Mouse (Mus musculus) cortical plate, adult 2 months (tissue): ENCODE measurements around the gene AI854703. TPM values are rescaled to one million over a fixed set of nuclear protein-coding genes. Genes with fewer than 3 reads are reported as not detected.
A peak's percentile ranks its signal among the peaks of the same experiment; 100 is the strongest.

Experiments
- H3K27ac ChIP-seq: fragments of 200-500 bp; 2 replicates; pipeline ENCODE4 v1.5.1; 2012; ENCODE audit warnings: low read length, control low read depth, inconsistent platforms; ENCODE audit not compliant: insufficient read depth
- H3K4me1 ChIP-seq: fragments of 200-500 bp; 2 replicates; pipeline ENCODE4 v1.6.1; 2011; ENCODE audit warnings: low read length; ENCODE audit not compliant: control insufficient read depth, insufficient read depth
- H3K4me3 ChIP-seq: fragments of 200-500 bp; 2 replicates; pipeline ENCODE4 v1.5.1; 2011; ENCODE audit warnings: mild to moderate bottlenecking, low read length, control low read depth; ENCODE audit not compliant: insufficient read depth
- CTCF ChIP-seq: fragments of 200-500 bp; IDR thresholded peaks from 2 replicates; pipeline ENCODE4 v1.5.1; 2011; ENCODE audit warnings: mild to moderate bottlenecking, control low read depth, low read length; ENCODE audit not compliant: insufficient read depth; ENCODE audit errors: extremely low read depth
- POLR2A ChIP-seq: fragments of 200-500 bp; IDR thresholded peaks from 2 replicates; pipeline ENCODE4 v1.6.1; 2011; ENCODE audit warnings: mild to moderate bottlenecking, low read length, control low read depth; ENCODE audit not compliant: insufficient read depth; ENCODE audit errors: extremely low read depth
- polyA plus RNA-seq: library from polyadenylated mRNA; depleted of rRNA; stranded (reverse); fragments of >200 nt; gene quantifications from 2 replicates; pipeline ENCODE4 v1.2.3, GENCODE M21; 2012

AI854703 gene
- polyA plus RNA-seq, 1 experiment, result 28.4 TPM

DNA sequence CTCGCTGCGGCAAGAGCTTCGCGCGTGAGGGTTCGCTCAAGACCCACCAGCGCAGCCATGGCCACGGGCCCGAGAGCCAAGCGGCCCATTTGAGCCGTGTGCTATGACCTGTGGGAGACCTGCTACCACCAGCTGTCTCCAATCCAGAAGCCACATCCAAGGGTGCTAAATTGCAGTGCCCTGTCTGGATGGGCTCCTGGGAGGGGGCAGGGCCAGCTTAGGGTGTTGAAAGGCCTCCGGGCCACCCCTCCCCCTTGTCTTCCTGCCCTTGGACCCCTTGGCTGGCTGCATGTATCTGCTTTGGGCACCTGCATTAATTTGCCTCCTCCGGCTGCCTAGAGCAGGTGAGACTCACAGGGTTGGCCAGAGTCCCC, 3.1 kb downstream of the AI854703 start:
- Histone ChIP-seq H3K27ac (peak overlapping the region; percentile 41), H3K4me1 (peaks cover 9% of the 10 kb centered on the region; the same call in 1 of the 2 replicates), H3K4me3 (peak overlapping the region; percentile 52)
- no peak for TF ChIP-seq CTCF

DNA sequence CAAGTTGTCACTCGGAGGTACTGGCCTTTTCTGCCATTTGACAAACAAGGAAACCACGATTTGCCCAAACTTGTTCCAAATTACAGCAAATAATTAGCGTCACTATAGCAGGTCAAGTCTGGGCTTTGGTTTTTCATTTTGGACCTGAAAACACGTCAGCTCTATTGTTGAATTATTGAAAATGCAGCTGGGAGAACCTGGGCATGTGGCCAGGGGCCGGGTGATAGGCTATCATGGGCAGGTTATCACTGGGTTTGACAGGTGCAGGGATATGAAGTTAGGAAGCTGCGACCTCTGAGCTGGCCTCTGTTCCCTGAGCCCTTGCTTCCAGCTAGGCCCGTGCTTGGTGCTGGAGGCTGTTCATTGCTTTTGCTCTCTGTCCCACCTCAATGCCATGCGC, 4.3 kb downstream of the AI854703 start:
- Histone ChIP-seq H3K27ac (no peak overlapping the region), H3K4me3 (no peak overlapping the region), H3K4me1 (peaks cover 9% of the 10 kb centered on the region; the same call in 1 of the 2 replicates)
- TF ChIP-seq CTCF, result no peak
- no peak for TF ChIP-seq POLR2A

DNA sequence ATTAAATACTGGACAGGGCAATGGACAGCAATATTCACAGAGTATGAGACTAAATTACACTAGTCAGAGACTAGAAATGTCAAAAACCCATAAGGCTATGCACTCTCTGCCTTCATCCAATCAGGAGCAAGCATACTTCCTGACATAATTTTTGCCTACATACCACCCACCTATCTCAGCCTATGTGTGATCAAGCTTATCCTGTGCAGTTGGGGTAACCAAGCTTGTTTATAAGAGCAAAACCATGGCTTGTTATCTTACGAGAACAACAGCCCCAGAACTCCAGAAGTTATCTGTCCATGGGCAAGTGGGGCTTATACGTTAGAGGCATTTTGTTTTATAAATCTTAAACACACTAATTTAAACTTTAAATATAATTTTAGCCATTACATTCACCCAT, 8.5 kb downstream of the AI854703 start:
- no peak for TF ChIP-seq POLR2A
- no peak for TF ChIP-seq CTCF
- H3K4me1 ChIP-seq, result peaks cover under 1% of the 10 kb centered on the region
- H3K4me3 ChIP-seq, result no peak overlapping the region
- H3K27ac ChIP-seq, result no peak overlapping the region

- Histone ChIP-seq H3K4me1 (no peaks in the 10 kb centered on the region; the same call in 1 of the 2 replicates), H3K27ac (no peak overlapping the region), H3K4me3 (no peak overlapping the region)
- TF ChIP-seq CTCF, result no peak
- TF ChIP-seq POLR2A, result no peak
Measured at GRCm38 (mm10) chr6:48636515-48636914, 10.0 kb downstream of the AI854703 start.

DNA sequence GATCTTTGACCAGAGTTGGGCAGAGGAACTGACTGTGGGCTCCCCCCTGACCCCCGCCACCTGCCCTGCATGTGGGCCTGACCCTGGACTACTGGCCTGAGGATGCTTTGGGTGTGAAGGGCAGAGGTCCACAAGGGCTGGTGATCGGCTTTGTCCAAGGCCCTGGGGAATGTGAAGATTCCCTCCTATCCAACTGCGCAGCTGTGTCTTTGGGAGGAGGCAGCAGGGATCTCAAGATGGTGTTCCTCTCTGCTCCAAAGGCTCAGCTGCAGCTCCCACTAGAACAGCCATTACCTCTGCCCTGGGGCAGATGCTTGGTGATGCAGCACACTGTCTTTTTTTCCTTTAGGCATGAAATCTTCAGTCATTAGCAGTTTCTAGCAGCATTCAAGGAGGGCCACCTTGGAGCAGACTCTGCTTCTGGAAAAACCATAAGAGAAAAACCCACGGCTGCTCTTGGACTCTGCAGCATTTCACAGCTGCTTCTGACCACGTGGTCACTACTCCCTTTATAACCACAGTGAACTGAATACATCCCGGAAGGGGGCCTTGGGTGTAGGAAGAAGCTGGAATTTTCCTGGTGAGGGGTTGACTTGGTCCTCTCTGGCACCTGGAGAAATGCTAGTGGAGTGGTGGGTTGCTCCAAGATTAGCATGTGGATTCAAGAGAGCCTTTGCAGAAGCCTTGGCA, 11.4 kb downstream of the AI854703 start:
- no peak overlapping the region for H3K27ac ChIP-seq

GRCm38 (mm10) chr6:48638553-48638952, 12.0 kb downstream of the AI854703 start:
- H3K4me3 ChIP-seq, result no peak overlapping the region
- TF ChIP-seq POLR2A, result no peak
- no peaks in the 10 kb centered on the region; the same call in 1 of the 2 replicates for H3K4me1 ChIP-seq
- no peak overlapping the region for H3K27ac ChIP-seq

More for the DNA sequence above, 11.4 kb downstream of the AI854703 start:
- no peak overlapping the region for H3K4me3 ChIP-seq
- no peaks in the 10 kb centered on the region; the same call in 1 of the 2 replicates for H3K4me1 ChIP-seq
- TF ChIP-seq CTCF (no peak), POLR2A (no peak)

- Histone ChIP-seq H3K27ac (no peak overlapping the region), H3K4me1 (no peaks in the 10 kb centered on the region; the same call in 1 of the 2 replicates), H3K4me3 (no peak overlapping the region)
- no peak for TF ChIP-seq CTCF
Measured at GRCm38 (mm10) chr6:48641391-48641790, 14.8 kb downstream of the AI854703 start.

- no peaks in the 10 kb centered on the region; the same call in 1 of the 2 replicates for H3K4me1 ChIP-seq
- H3K4me3 ChIP-seq, result no peak overlapping the region
- TF ChIP-seq POLR2A (no peak), CTCF (peak; percentile 59; the same call in 1 of the 2 replicates)
- H3K27ac ChIP-seq, result no peak overlapping the region
Measured at GRCm38 (mm10) chr6:48642764-48643292, 16.3 kb downstream of the AI854703 start.

GRCm38 (mm10) chr6:48645660-48646308, 19.2 kb downstream of the AI854703 start:
- Histone ChIP-seq H3K4me1 (no peaks in the 10 kb centered on the region), H3K27ac (no peak overlapping the region), H3K4me3 (no peak overlapping the region)
- TF ChIP-seq POLR2A (no peak), CTCF (peak; percentile 86)

GRCm38 (mm10) chr6:48646309-48646690, 19.7 kb downstream of the AI854703 start:
- no peak overlapping the region for H3K4me3 ChIP-seq

More at GRCm38 (mm10) chr6:48646309-48646690, 19.7 kb downstream of the AI854703 start:
- Histone ChIP-seq H3K27ac (no peak overlapping the region), H3K4me1 (no peaks in the 10 kb centered on the region)
- TF ChIP-seq POLR2A (no peak), CTCF (no peak)
